ENCODE assay signal across 9 mouse cellular contexts in the genomic region with DNA sequence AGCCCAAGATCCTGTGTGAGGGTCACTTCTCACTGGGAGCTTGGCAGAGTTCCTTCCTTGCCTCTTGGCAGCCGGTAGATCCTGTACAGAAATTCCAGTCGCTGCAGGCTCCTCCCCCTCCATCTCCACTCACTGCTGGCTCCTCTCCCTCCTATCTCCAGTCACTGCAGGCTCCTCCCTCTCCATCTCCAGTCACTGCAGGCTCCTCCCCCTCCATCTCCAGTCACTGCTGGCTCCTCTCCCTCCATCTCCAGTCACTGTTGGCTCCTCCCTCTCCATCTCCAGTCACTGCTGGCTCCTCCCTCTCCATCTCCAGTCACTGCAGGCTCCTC. TPM values are rescaled to one million over a fixed set of nuclear protein-coding genes. Genes with fewer than 3 reads are reported as not detected.
DNase-seq lines count a peak whose midpoint lies in the region; ATAC-seq lines count a peak whose summit lies in the region.
"Had no signal": no experiment of that assay in that cellular context is flagged by ENCODE, and none has a peak within 500 bp of the region (broad histone marks: within the 10 kb centered on the region; RNA-seq: fewer than 3 reads in every experiment).

No protein-coding gene starts in this region.

- H3K4me2 ChIP-seq in kidney, embryonic 15.5 days, result peak overlapping the region; percentile 38; the same call in 1 of the 2 replicates
- peak overlapping the region; percentile 24 for H3K4me2 ChIP-seq in midbrain, embryonic 12.5 days (replicated peaks)

- H3K36me3 ChIP-seq in embryonic facial prominence, embryonic 10.5 days (replicated peaks), result no peaks in the 10 kb centered on the region
- H3K36me3 ChIP-seq in kidney, embryonic 15.5 days, result no peaks in the 10 kb centered on the region
- no peaks in the 10 kb centered on the region for H3K36me3 ChIP-seq in midbrain, embryonic 12.5 days

- peak overlapping the region; percentile 39 for H3K4me3 ChIP-seq in embryonic facial prominence, embryonic 10.5 days
- no peak overlapping the region for H3K4me3 ChIP-seq in kidney, embryonic 15.5 days (replicated peaks)
- no peak overlapping the region for H3K4me3 ChIP-seq in midbrain, embryonic 12.5 days

- peaks cover 18% of the 10 kb centered on the region for H3K4me1 ChIP-seq in embryonic facial prominence, embryonic 10.5 days
- H3K4me1 ChIP-seq in kidney, embryonic 15.5 days, result peaks cover 8% of the 10 kb centered on the region
- 0 out of 2 replicates have a peak, but pooled peaks cover 8% of the 10 kb centered on the region for H3K4me1 ChIP-seq in midbrain, embryonic 12.5 days

- peak; percentile 45 for DNase-seq in left cerebral cortex, postnatal 4 days
- no peak for DNase-seq in left cerebral cortex, adult 8-10 months (ENCODE audit: low spot score in 2 of 2)
- DNase-seq in embryonic facial prominence, embryonic 10.5 days (ENCODE audit: low spot score), result peak; percentile 64
- DNase-seq in gastrocnemius, postnatal 10 days, result no peak
- no peak for DNase-seq in gastrocnemius, postnatal 36 days

- H3K27me3 ChIP-seq in embryonic facial prominence, embryonic 10.5 days (replicated peaks; ENCODE audit: low read depth, poor library complexity, severe bottlenecking), result peaks cover 3% of the 10 kb centered on the region; the same call in 1 of the 2 replicates
- no peaks in the 10 kb centered on the region for H3K27me3 ChIP-seq in kidney, embryonic 15.5 days
- peaks cover 23% of the 10 kb centered on the region for H3K27me3 ChIP-seq in midbrain, embryonic 12.5 days

- no peak overlapping the region for H3K9ac ChIP-seq in kidney, embryonic 15.5 days
- no peak overlapping the region for H3K9ac ChIP-seq in midbrain, embryonic 12.5 days (replicated peaks)

- intact Hi-C loops in left cerebral cortex, postnatal 4 days (cut with DNase I), result no loop called here
- intact Hi-C loops in gastrocnemius, postnatal 36 days (cut with DNase I), result no loop called here

- 5% methylated on average over 2 of the region's 2 CpGs for WGBS in embryonic facial prominence, embryonic 10.5 days
- 6% methylated on average over 2 of the region's 2 CpGs for WGBS in kidney, embryonic 15.5 days
- WGBS in midbrain, embryonic 12.5 days, result 3% methylated on average over 2 of the region's 2 CpGs

- no peaks in the 10 kb centered on the region for H3K9me3 ChIP-seq in embryonic facial prominence, embryonic 10.5 days
- H3K9me3 ChIP-seq in kidney, embryonic 15.5 days (replicated peaks), result no peaks in the 10 kb centered on the region
- H3K9me3 ChIP-seq in midbrain, embryonic 12.5 days, result no peaks in the 10 kb centered on the region
- H3K9me3 ChIP-seq: megakaryocyte, embryonic 14.5 days had no signal

- peak overlapping the region; percentile 65 for H3K27ac ChIP-seq in embryonic facial prominence, embryonic 10.5 days (replicated peaks)
- H3K27ac ChIP-seq in kidney, embryonic 15.5 days, result peak overlapping the region; percentile 30; the same call in 1 of the 2 replicates
- H3K27ac ChIP-seq in midbrain, embryonic 12.5 days (replicated peaks), result no peak overlapping the region

- ATAC-seq in kidney, embryonic 15.5 days (replicated peaks; ENCODE audit: low FRiP score), result no peak
- 0 out of 2 replicates have a peak, but pooled peaks have one; percentile 12 for ATAC-seq in midbrain, embryonic 12.5 days (ENCODE audit: low FRiP score, low read depth)
- ATAC-seq in monocyte, adult 5-6 weeks (replicated peaks; ENCODE audit: insufficient number of reproducible peaks, low FRiP score, low TSS enrichment, poor library complexity, severe bottlenecking), result no peak

RNA-seq across cellular contexts. Expression of gene Syt13, which starts 31.0 kb away (rescaled TPM):
- total RNA-seq in left cerebral cortex, postnatal 4 days (2021), result 10 to 100 TPM; 24.3 to 31.7 TPM
- total RNA-seq in left cerebral cortex, adult 8-10 months (2022), result 100 to 1,000 TPM; 150 to 160 (median 156) TPM
- polyA plus RNA-seq in embryonic facial prominence, embryonic 10.5 days (2016; fragmentation: Nextera tagmentation; extraction: Ambion mirVana), result 9.7 and 10.2 TPM in 2 replicates
- 4.4 and 6.5 TPM in 2 replicates for polyA plus RNA-seq in kidney, embryonic 15.5 days (2015; fragmentation: Nextera tagmentation; extraction: Ambion mirVana)
- polyA plus RNA-seq in midbrain, embryonic 12.5 days (2016; fragmentation: Nextera tagmentation; extraction: Ambion mirVana), result 32.5 and 33.3 TPM in 2 replicates
- 0.58 TPM in 1 of 3 replicates, not detected in the others for total RNA-seq in monocyte, adult 5-6 weeks (2017)
- 1 to 10 TPM; 1.0 to 1.1 TPM for total RNA-seq in gastrocnemius, postnatal 10 days (2021)
- under 1 TPM in 1 of 2 experiments, not detected in 1; 0.20 TPM for total RNA-seq in gastrocnemius, postnatal 36 days (2021)

Comparison
In these comparisons a context has a peak if more than half of its experiments do, and no peak if none do; other contexts are left out.
1. DNase-seq: peak in left cerebral cortex, postnatal 4 days (single experiment) and embryonic facial prominence, embryonic 10.5 days (single experiment); none in left cerebral cortex, adult 8-10 months (0 of 2), gastrocnemius, postnatal 10 days (single experiment) and gastrocnemius, postnatal 36 days (0 of 2).
2. RNA of gene Syt13, which starts 31.0 kb away (total RNA-seq): 150 to 160 TPM in left cerebral cortex, adult 8-10 months and 24.3 to 31.7 TPM in left cerebral cortex, postnatal 4 days; 1.0 to 1.1 TPM in gastrocnemius, postnatal 10 days, 0.20 TPM in gastrocnemius, postnatal 36 days and 0.58 TPM in monocyte, adult 5-6 weeks; every median in the first group is over 10 times any median in the second.